Mouse (Mus musculus) midbrain, postnatal 0 days (tissue): Measurements from ENCODE around the gene Tchh. TPM values are rescaled to one million over a fixed set of nuclear protein-coding genes. Genes with fewer than 3 reads are reported as not detected.
"Not testable (repeated sequence)": the region's sequence is repeated elsewhere in the genome, so short reads cannot be mapped to it uniquely, and the experiment has no call there.

Experiments
- ATAC-seq: fragments of 200-750 bp; cut with Nextera tagmentation; 2 replicates; pipeline ENCODE4 v1.8.0; 2017; ENCODE audit warnings: moderate number of reproducible peaks, mild to moderate bottlenecking, moderate TSS enrichment, moderate library complexity; ENCODE audit not compliant: low FRiP score
- DNase-seq: peaks from one replicate; pipeline ENCODE4 v3.0.0-alpha.2; 2015; ENCODE audit warnings: low spot score
- H3K27ac ChIP-seq: fragments of 300-500 bp; sonication (generic); 2 replicates; pipeline ENCODE4 v1.5.1; 2014; ENCODE audit warnings: low read depth, mild to moderate bottlenecking, low read length, mixed read lengths
- H3K27me3 ChIP-seq: fragments of 300-500 bp; sonication (generic); 2 replicates; pipeline ENCODE4 v1.6.1; 2014; ENCODE audit warnings: low read length, control low read depth, mixed read lengths; ENCODE audit not compliant: insufficient read depth
- H3K36me3 ChIP-seq: fragments of 300-500 bp; sonication (generic); 2 replicates; pipeline ENCODE4 v1.6.1; 2014; ENCODE audit warnings: low read length, control low read depth, mixed read lengths; ENCODE audit not compliant: insufficient read depth
- H3K4me1 ChIP-seq: fragments of 300-500 bp; sonication (generic); 2 replicates; pipeline ENCODE4 v1.6.1; 2014; ENCODE audit warnings: mild to moderate bottlenecking, control low read depth, antibody characterized with exemption, low read length, mixed read lengths; ENCODE audit not compliant: insufficient read depth
- H3K4me2 ChIP-seq: fragments of 300-500 bp; sonication (generic); 2 replicates; pipeline ENCODE4 v1.6.1; 2014; ENCODE audit warnings: low read depth, mild to moderate bottlenecking, low read length, mixed read lengths; ENCODE audit not compliant: poor library complexity, severe bottlenecking
- H3K4me3 ChIP-seq: fragments of 300-500 bp; sonication (generic); 2 replicates; pipeline ENCODE4 v1.5.1; 2014; ENCODE audit warnings: low read depth, mild to moderate bottlenecking, low read length, moderate library complexity
- H3K9ac ChIP-seq: fragments of 300-500 bp; sonication (generic); replicated peaks from 2 replicates; pipeline ENCODE4 v1.6.1; 2014; ENCODE audit warnings: mild to moderate bottlenecking, low read length, moderate library complexity, mixed read lengths; ENCODE audit not compliant: poor library complexity, severe bottlenecking
- H3K9me3 ChIP-seq: fragments of 300-500 bp; sonication (generic); 2 replicates; pipeline ENCODE4 v1.6.1; 2016; ENCODE audit warnings: low read length, control low read depth
- CTCF ChIP-seq: IDR thresholded peaks from 2 replicates; pipeline ENCODE4 v1.5.1; 2016; ENCODE audit warnings: antibody characterized with exemption, mild to moderate bottlenecking
- WGBS: fragments of 180-500 bp; shearing (Covaris S2); extraction: QIAGEN DNeasy Blood & Tissue Kit; methylation state at CpG from one replicate; pipeline ENCODE4 v1.1.7; 2014; 5-methylcytosine and 5-hydroxymethylcytosine counted together
- polyA plus RNA-seq: library from polyadenylated mRNA; unstranded; fragments of >200 nt; fragmentation: Nextera tagmentation; extraction: Ambion mirVana; gene quantifications from 2 replicates; pipeline ENCODE4 v1.2.1, GENCODE M21; 2015
- total RNA-seq: library from RNA; depleted of rRNA; stranded (reverse); fragments of >200 nt; gene quantifications from 2 replicates; pipeline ENCODE4 v1.2.3, GENCODE M21; 2014

Tchh gene
- total and polyA plus RNA-seq, 2 experiments from 2014 or later, result 0.77 to 2.1 TPM

- Histone ChIP-seq H3K27ac (no peak overlapping the region), H3K27me3 (peaks cover 15% of the 10 kb centered on the region), H3K4me1 (no peaks in the 10 kb centered on the region), H3K9ac (no peak overlapping the region), H3K36me3 (no peaks in the 10 kb centered on the region), H3K4me2 (peak overlapping the region; percentile 94), H3K9me3 (no peaks in the 10 kb centered on the region), H3K4me3 (peak overlapping the region; percentile 62)
- peak; percentile 19 for DNase-seq
- WGBS, result under 1% methylated on average over 38 of the region's 38 CpGs
- no peak for TF ChIP-seq CTCF
- ATAC-seq, result no peak
These were observed 1.5 kb downstream of the Tchh start for GRCm38 (mm10) chr3:93443501-93444101.

GRCm38 (mm10) chr3:93444343-93445164, 2.4 kb downstream of the Tchh start:
- no peaks in the 10 kb centered on the region for H3K4me1 ChIP-seq
- no peaks in the 10 kb centered on the region for H3K9me3 ChIP-seq
- H3K4me2 ChIP-seq, result peak overlapping the region; percentile 94
- H3K9ac ChIP-seq, result peak overlapping the region; percentile 60
- peaks cover 16% of the 10 kb centered on the region for H3K27me3 ChIP-seq
- H3K36me3 ChIP-seq, result no peaks in the 10 kb centered on the region
- H3K27ac ChIP-seq, result peak overlapping the region; percentile 70
- under 1% methylated on average over 56 of the region's 56 CpGs for WGBS
- TF ChIP-seq CTCF, result no peak
- peak; percentile 82 for DNase-seq
- peak overlapping the region; percentile 62 for H3K4me3 ChIP-seq
- ATAC-seq, result peak; percentile 84

GRCm38 (mm10) chr3:93445165-93445705, 3.1 kb downstream of the Tchh start:
- under 1% methylated on average over 36 of the region's 36 CpGs for WGBS
- H3K27ac ChIP-seq, result peak overlapping the region; percentile 70
- H3K36me3 ChIP-seq, result no peaks in the 10 kb centered on the region
- peak overlapping the region; percentile 60 for H3K9ac ChIP-seq
- no peaks in the 10 kb centered on the region for H3K4me1 ChIP-seq
- peak; percentile 8; the same call in 1 of the 2 replicates for TF ChIP-seq CTCF
- H3K9me3 ChIP-seq, result no peaks in the 10 kb centered on the region
- H3K4me2 ChIP-seq, result peak overlapping the region; percentile 94
- no peak for ATAC-seq
- peaks cover 23% of the 10 kb centered on the region for H3K27me3 ChIP-seq
- peak overlapping the region; percentile 62 for H3K4me3 ChIP-seq
- peak; percentile 50 for DNase-seq

- peak overlapping the region; percentile 51 for H3K9ac ChIP-seq
- peaks cover 13% of the 10 kb centered on the region; the same call in 1 of the 2 replicates for H3K27me3 ChIP-seq
- H3K27ac ChIP-seq, result no peak overlapping the region
- ATAC-seq (no peak), DNase-seq (peak; percentile 60)
- H3K9me3 ChIP-seq, result no peaks in the 10 kb centered on the region
- no peaks in the 10 kb centered on the region for H3K36me3 ChIP-seq
- peak overlapping the region; percentile 62 for H3K4me3 ChIP-seq
- no peaks in the 10 kb centered on the region for H3K4me1 ChIP-seq
- peak overlapping the region; percentile 94 for H3K4me2 ChIP-seq
- WGBS, result 1% methylated on average over 54 of the region's 54 CpGs
- peak; percentile 41 for TF ChIP-seq CTCF
These were observed 4.1 kb downstream of the Tchh start for GRCm38 (mm10) chr3:93446128-93446755.

GRCm38 (mm10) chr3:93446756-93447137, 4.6 kb downstream of the Tchh start:
- Histone ChIP-seq H3K4me3 (peak overlapping the region; percentile 62), H3K27me3 (0 out of 2 replicates have a peak, but pooled peaks cover 11% of the 10 kb centered on the region), H3K4me2 (peak overlapping the region; percentile 94), H3K9ac (0 out of 2 replicates have a peak overlapping the region, but pooled peaks have one; percentile 33)
- not testable (repeated sequence) for H3K36me3 ChIP-seq, DNase-seq, H3K27ac ChIP-seq, ATAC-seq, H3K9me3 ChIP-seq, H3K4me1 ChIP-seq
- WGBS, result 1% methylated on average over 32 of the region's 32 CpGs
